Mouse (Mus musculus) colon, adult 2 months (tissue): ENCODE measurements around the gene Fsip2. TPM values are rescaled to one million over a fixed set of nuclear protein-coding genes. Genes with fewer than 3 reads are reported as not detected.

Experiments
- polyA plus RNA-seq: library from polyadenylated mRNA; depleted of rRNA; stranded (reverse); fragments of >200 nt; gene quantifications from 2 replicates; pipeline ENCODE4 v1.2.3, GENCODE M21; 2012; rRNA removed

Gene Fsip2
- not detected in 2 replicates for polyA plus RNA-seq

GRCm38 (mm10) chr2:82943472-82943871 is at the start of gene Fsip2:
Gene Fsip2 (plus strand): TSS chr2:82943634.

